Mouse (Mus musculus) cerebellum, adult 18-20 months (tissue): ENCODE measurements at regions not wholly inside any gene's neighbourhood (a gene's known extent, or its start where the extent isn't known, plus 50 kb on each side); places are given as distances from the start of the nearest gene placed in this dataset.
A peak's percentile ranks its signal among the peaks of the same experiment; 100 is the strongest.

ENCODE experiments used
- DNase-seq, 2 experiments: peaks; one replicate each; pipeline ENCODE4 v3.0.0; 2021

DNA sequence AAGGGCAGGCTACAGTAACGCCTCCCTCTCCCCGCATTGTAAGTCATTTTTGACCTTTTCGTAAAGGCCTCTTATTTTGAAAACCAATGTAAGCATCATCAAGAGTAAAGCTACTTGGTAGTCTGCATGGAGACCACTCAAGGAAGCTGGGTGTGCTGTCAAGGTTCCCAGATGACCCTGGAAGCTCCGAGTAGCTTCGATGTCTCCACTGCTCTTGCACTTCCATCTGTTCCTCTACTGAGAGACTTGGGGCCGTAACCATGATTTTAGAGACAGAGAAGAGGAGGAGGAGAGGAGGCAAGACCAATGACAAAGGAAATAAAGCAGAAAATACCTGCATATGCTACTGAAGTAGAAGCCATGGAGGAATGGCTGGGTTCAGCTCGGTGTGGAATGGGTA, 256.0 kb downstream of the Gm11361 start:
- DNase-seq = no peak

DNA sequence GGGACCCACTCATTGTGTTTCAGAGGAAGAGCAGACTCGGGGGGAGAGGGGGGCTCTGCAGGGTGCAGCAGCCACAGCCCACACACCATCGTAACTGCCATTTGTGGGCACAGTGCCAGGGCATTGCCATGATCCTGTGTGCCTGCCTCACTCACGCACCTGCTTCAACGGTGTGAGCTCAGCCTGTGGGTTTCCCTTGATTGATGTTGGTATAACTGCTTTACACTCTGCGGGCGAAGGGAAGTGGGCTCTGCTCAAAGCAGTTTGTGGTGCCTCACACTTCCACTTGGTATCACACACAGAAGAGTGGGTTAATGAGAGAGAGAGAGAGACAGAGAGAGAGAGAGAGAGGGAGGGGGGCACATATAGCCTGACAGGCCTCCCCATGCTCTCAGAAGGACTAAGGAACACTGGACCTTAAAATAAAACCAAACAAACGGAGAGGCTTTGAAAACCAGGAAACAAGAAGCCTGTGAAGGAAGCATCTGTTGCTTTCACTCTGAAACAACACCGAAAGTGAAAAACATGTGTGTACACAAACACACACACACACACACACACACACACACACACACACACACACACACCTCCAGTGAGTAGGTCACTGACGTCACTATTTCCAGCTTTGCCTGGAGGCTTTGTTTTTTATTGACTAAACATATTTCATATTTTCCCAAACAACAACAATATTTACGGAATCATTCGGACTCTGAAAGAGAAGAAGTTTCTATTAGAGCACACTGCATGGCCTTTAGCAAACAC, 255.4 kb downstream of the Gm11361 start:
- no peak for DNase-seq

DNA sequence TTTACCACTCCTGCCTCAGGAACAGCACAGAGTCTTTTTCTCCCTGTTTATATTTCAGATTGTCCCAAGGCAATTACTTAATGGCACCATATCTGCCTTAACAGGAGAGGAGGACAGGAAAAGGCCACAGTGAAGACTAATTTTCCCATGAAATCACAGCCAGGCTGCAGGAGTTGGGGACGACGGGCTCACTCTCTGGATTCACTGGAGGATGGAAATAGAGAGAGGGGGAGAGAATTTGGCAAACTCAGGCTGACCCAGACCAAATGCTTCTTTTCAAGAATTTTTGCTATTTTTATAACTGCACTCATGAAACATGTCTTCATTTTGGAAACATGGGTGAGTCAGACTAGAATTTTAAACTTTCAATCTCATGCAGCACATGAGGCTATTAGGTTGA, 250.9 kb downstream of the Gm11361 start:
- no peak for DNase-seq

DNA sequence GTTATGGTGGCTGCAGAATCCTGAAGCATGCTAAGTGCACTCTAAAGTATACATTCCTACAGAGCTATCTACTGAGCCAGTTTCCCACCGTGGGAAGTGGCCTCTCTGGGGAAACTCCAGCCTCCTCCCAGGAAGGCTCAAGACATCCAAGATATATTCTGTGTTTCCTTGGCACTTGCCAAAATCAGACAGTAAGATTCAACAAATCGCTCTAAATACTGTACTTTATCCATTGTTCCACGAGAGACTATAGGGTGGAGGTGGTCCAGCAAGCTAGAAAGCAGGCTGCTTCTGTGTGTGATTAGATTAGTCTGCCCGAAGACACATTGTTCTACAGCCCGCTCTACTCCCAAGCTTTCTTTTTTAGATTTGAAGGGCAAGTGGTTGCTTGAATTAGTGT, 250.5 kb downstream of the Gm11361 start:
- no peak for DNase-seq

DNA sequence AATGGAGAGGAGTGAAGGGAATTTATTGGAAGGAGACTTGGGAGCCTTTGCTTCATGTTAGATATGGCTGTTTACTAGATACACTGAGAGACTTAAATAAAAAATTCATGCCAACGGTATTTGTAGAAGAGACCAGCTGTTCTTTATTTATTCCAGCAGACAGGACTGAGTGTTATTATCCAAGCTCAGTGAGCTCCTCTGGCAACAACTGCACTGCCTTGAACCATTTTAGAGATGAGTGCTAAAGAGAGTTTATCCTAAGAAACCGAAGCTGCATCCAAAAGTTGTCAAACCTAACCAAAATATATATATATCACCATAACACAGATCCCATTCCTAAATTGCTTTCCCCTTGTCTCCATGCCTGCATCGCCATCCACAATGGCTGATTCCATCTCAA, 247.0 kb downstream of the Gm11361 start:
- no peak for DNase-seq

DNA sequence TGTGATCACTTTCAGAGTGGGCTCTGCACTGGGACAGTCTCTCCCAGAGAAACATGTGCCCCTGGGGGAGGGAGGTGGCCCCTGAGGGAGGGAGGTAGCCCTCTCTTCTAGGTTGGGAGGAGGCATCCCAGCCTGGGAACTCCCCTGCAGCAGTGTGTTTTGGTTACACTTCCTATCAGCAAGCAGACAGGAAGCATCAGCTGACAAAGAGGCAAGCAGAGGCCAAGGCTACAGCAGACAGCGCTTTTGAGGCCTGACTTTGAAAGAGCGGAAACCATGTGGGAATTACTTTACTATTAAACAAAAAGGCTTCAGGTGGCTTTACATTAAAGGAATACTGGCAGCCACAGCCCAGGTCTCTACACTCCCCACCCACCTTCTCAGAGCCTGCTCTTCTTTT, 244.8 kb downstream of the Gm11361 start:
- DNase-seq = no peak

GRCm38 (mm10) chr13:28500697-28501096, 243.4 kb downstream of the Gm11361 start:
- DNase-seq = no peak

GRCm38 (mm10) chr13:28497483-28497882, 240.2 kb downstream of the Gm11361 start:
- no peak for DNase-seq

GRCm38 (mm10) chr13:28492015-28492414, 234.7 kb downstream of the Gm11361 start:
- DNase-seq = no peak

DNA sequence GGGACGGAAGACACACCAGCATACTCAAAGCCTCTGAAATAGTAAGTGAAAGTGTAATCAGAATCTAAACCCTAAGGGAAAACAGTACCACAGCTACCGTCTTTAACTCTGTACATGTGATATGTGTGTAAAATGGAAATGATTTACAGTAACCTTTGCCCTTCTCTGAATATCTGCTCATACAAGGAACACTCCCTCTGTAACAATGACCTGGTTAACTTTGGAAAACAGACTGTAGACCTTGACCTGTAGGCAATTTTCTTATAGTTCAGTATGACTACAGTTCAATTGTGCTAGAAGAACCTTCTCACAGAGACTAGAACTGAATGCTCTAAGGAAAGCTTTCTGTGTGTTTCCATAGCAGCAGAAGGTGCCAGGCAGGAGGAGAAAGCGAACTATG, 226.4 kb downstream of the Gm11361 start:
- DNase-seq = no peak

GRCm38 (mm10) chr13:28481224-28481965, 224.1 kb downstream of the Gm11361 start:
- DNase-seq = peak; percentile 58 to 69

DNA sequence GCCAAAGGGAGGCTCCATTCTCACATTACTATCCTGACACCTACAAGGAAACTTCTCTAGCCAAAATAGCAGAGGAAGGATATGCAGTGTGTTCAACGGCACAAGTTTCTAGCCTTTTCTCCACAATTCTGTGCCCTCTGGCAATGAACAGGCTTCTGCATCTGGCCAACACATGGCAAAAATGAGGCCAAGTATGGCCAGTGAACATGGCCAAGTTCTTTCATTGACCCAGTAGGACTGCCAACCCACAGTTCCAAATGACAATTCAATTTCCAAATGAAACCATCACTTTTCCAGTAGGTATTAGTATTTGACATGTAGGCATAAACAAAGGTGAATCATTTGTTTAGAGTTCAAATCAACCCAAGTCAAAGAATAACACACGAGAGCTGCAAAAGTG, 208.8 kb downstream of the Gm11361 start:
- no peak for DNase-seq

DNA sequence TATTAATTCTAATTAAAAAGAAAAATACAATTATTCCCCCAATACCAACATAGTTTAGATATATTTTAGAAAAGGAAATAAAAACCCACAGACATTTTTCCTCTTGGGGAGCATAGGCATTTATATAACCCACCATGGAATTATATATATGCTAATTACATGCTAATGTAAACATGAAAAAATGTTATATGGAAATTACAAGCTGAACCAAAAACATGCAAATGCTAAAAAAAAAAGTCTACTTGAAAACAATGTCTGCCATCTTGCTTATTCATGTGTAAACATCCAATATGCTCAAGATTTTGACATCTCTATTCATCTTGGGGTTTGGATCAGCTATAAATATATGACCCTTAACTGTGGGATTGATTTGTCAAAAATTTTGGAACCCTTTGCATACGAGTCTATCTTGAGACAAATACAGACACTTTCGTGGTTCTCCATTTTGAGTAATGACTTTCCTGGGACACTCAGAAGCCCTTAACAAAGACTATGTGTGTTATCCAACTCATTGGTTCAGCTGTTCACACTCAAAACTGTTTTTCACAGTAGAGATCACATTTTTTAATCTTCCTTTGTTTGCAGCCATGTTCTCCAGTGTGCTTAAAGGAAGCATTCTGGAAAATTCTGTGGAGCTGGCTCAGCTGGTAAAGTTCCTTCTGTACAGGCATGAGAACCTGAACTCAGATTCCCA, 208.0 kb downstream of the Gm11361 start:
- no peak for DNase-seq

DNA sequence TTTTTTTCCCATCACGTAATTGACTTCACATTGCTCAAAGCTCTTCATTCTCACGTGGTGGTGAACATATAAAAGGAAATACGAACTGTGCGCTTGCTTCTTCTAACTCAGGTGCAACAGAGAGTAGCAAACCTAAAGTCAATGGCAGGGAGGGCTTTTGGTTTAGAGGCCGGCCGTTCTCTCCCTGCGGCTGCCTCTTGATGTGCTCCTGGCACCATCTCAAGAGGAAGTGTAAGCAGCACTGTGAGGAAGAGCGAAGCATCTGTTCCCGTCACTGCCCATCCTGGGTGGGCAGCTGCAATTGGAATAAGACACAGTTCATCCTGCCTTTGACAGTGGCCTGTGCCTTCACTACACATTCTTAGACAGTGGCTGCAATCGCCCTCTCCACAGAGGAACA, 204.0 kb downstream of the Gm11361 start:
- DNase-seq = no peak

DNA sequence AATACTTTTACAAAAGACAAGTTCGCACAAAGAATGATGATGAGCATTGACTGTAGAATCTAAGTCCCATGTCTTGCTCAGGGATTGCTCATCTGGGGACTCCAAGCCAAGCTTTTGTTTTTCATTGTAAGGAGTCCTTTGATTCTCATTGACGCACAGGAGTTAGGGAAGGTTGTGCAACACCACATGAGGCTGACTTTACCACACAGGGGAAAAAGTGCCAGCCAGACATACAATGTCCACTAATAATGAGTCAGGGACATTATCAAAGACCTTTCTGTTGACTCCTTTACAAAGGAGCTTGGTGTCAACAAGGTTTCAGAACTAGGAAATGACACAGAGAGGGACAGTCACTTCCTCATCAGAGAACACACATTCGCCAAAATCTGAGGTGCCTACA, 200.1 kb downstream of the Gm11361 start:
- no peak for DNase-seq

DNA sequence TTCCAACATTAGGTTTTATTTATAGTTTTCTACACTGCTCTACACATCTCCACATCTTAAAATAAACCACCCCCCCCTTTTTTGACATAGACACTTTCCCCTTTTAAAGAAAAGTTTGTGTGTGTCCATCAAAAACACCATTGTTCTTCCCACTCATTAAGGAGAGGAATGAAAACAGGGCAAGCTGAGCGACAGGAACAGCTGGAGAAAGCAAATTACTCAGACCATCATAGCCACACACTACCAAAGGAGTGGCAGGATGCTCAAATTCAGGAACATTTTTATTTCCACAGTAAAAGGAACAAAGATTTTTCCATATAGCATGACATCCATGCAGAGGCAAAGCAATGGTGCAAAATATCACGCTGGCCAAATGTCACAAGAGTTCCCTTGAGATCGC, 198.6 kb downstream of the Gm11361 start:
- no peak for DNase-seq

DNA sequence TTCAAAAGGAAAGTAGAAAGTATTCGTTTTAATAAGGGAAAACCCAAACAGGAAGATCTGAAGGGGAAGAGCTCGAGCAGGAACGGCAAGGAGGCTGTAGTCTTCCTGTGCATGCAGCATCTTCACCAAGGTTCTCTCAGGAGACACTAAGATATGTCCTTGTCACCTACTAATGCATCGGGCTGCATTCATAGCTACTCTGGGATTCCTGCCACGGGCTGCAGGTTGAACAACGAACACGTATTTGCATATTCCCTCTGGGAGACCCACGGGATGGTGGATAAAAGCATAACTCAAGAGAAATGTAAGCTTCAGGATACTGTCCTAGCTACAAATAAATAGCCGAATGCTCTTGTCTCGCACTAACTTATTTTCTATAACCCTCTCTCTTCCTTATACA, 197.7 kb downstream of the Gm11361 start:
- no peak for DNase-seq

- DNase-seq = no peak
These were observed 193.5 kb downstream of the Gm11361 start for GRCm38 (mm10) chr13:28450699-28451445.

DNA sequence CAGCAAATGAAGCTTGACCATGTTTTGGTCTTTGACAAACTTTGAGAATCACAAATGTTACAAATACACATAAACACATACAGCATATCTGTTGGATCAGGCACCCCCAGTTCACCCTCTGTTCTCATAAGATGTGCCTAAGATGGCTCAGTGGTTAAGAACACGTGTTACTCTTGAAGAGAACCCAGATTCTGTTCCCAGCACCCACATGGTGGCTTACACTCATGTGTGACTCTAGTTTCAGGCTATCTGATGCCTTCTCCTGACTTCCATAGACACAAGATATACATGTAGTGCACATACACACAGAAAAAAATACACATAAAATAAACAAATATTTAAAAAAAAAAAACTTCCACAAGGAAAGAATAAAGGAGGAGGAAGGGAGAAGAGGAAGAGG, 191.7 kb downstream of the Gm11361 start:
- no peak for DNase-seq

- no peak for DNase-seq
These were observed 184.9 kb downstream of the Gm11361 start for GRCm38 (mm10) chr13:28442250-28442649.

- DNase-seq = no peak
These were observed 176.1 kb downstream of the Gm11361 start for GRCm38 (mm10) chr13:28433445-28433844.

DNA sequence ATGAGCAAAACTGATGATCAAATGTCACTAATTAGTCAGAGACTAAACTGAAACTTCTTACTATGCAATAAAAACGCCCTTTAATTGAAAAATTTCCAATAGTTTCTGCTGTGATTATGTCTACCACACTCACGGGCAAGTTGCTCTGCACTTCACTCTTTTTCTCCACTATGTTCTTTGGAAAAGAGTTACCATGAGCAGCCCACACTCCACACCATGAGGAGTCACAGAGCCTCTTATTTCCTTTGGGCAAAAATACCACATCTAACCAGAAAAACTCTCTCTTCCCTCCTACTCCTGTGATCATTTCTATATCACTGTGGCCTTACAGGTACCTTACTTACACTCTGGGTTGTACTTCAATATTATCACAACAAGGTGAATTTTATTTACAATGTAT, 174.7 kb downstream of the Gm11361 start:
- no peak for DNase-seq

DNA sequence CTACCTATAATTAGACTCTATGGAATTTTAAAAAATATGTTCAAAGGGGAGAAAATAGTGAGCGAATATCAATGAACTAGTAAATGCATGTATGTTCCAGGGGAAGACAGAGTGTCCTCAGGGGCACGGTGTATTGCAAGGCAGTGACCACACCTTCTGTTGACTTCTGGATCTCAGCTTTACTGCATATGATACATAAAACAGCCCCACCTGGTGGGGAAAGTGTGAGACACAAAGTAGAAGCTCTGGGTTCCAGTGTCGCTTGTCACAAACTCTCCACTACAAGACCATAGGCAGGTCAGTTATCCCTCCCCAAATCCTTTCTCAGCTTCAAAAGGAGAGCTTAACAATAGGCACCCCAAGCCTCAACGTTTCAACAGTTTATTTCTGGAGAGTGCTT, 168.8 kb downstream of the Gm11361 start:
- DNase-seq = peak; percentile 14 to 23
